Mouse (Mus musculus) left cerebral cortex, adult 8-10 months (tissue): ENCODE data around the gene Rnf145. TPM values are rescaled to one million over a fixed set of nuclear protein-coding genes. Genes with fewer than 3 reads are reported as not detected.

Experiments
- DNase-seq, 2 experiments: peaks; one replicate each; pipeline ENCODE4 v3.0.0; 2022; ENCODE audit warnings: low spot score in 2 of 2
- total RNA-seq, 4 experiments: library from RNA; stranded (reverse); gene quantifications; 2 replicates each; pipeline ENCODE4 v1.2.4; 2022

Gene Rnf145
- total RNA-seq, 4 experiments from 2014 or later: 88.8 to 104 (median 97.9) TPM

DNA sequence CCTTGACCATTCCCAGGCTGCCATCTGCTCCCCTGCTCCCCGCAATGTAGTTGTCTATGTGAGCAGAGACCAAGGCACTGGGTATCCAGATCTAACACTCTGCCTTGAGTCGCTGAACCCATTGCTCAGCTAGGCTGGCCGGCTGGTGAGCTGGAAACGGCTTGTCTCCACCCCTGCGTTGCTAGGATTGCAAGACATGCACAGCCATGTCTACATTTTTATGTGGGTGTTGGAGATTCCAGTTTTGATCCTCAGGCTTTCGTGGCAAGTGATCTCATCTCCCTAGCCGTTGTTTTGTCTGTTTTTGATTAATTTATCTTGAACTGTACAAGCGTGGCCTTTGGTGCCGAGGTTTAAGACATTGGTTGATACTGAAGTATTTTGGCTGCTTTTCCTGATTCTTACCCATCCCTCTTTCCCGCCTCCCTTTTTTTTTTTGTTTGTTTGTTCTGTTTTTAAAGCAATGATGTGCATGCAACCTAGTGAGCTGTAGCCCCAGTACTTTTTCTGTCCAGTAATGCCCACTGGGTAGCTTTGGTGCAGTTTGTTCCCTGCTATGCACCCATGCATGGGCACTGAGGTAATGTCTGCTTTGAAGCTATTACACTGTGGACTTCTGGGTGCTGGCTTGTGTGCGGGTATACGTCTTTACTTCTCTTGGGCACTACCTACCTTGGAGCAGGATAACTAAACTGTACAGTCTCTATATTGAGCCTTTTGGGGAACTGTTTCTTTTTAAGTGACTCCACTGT is 16.4 kb downstream of the Rnf145 start:
- DNase-seq: no peak

DNA sequence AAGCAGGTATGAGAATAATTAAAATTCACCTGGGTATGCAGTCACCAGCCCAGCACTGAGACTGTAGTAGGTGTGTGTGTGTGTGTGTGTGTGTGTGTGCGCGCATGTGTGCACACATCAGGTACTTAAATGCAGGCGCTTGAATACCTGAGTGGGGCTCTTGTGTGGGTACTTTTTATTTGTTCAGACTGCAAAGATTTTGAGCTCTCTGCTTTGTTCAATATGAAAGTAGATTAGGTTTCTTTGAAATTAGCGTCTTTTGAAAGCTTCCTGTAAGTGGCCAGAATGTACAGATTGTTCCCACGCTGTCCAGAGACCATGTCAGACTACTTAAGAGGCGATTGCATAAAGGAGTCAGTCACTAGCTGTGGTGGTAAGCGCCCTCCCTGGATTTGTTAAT is 18.6 kb downstream of the Rnf145 start:
- DNase-seq: no peak

DNA sequence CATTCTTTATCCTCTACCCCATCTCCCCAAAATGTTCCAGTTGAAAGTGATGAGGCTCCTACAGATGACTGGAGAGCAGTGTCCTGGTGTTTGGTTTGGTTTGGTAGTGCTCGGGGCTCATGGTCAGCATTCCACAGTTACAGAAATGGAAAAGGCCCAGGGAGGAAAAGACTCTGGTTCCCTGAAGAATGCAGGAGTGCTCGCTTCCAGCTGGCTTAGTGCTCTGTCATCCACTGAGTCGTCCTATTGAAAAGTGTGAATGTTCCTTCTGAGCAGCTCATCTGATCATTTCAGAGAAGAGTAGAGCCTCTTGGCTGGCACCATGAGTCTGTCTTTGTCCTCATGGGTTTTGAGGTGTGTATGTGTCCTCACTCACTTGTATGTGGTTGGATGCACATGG is 19.3 kb downstream of the Rnf145 start:
- no peak for DNase-seq

DNA sequence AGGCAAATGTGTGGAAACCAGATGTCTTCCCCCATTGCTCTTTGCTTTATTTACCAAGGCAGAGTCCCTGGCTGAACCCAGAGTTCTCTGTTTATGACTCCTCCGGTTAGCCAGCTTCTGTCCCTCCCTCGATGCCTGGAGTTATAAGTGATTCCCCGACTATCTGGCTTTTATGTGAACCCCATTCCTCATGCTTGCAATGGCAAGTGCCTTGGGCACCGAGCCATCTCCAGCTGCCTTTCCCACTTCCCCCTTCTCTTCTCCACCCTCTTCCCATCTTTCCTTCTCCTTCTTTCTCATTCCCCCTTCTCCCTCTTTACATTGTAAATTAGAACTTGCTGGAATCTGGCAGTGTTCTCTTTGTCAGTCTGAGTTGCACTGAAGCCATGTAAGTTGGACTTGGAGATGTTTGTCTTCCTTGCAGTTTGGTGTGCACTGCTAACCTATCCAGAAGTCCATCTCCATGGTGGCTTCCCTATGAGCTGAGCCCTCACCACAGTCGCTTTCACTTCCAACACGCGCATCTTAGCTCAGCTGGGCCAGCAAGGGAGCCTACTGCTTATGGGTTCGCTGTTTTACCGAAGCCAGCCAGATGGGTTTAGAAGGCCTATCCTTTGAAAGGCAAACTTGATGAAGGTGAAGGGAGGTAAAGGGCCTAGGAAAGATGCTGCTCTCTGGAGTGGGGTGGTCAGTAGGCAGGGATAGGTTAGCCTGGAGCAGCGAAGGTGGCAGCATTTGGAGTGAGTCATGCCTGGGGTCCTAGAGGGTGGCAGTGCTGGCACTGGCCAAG is 19.9 kb downstream of the Rnf145 start:
- no peak for DNase-seq

DNA sequence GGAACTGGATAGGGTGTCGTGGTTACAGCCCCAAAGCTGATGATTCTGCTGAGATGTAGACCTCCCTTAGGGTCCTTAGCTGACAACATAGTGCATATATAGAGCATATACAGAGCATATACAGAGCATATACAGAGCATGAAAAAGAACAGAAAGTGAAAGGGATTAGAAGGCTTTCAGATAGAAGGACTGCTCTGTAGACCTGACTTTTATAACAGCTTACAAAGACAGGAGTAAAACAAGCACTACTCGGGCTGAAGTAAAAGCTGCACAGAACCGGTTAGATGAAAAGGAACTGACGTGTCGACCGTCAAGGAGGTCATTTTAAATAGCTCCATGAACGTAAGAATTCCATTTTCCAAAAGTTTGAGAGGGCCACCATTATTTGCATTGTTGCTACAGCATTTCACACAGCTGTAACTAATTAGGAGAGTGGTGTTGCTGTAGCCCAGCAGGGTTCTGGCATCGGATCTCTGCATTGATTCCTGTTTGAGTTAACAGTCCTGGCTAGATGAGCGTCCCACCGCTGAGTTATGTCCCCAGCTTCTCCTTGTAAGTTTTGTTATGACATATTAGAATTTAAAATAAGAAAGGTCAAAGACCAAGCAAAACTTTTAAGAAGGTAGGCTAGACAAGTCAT is 20.6 kb downstream of the Rnf145 start:
- no peak for DNase-seq

DNA sequence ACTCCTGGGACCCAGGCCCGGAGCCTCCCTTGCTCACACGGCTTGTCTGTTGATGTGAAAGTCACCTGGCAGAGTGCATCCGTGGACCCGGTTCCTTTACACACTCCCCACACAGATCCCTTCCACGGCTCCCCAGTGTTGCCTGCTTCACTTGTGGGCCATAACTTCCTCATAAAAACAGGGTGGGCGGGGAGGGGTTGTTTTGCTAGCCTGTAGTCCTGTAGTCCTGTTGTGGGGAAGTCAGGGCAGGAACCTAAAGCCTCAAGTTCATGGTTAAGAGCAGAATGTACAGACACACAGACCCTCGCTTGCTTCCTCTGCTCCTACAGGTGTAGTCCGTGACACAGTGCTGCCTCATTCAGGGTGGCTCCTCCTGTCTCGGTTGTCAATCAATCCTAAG is 21.5 kb downstream of the Rnf145 start:
- no peak for DNase-seq

DNA sequence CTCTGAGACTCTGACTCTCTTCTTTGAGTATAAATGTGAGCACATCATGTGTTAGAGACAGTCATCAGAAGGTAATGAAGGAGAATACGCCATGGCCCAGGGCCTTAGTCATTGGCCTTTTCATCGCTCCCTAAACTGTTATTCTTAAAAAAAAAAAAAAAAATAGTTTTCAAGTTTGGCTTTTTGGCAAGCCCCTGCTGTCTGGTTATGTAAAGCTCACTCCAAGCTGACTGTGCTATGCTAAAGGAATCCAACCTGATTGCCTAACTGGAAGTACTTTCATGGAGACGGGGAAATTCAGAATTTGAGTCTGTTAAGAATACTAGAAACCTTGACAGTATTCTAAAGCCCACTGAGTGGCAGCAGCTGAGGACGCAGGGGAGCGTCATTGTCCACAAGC is 22.5 kb downstream of the Rnf145 start:
- no peak for DNase-seq

DNA sequence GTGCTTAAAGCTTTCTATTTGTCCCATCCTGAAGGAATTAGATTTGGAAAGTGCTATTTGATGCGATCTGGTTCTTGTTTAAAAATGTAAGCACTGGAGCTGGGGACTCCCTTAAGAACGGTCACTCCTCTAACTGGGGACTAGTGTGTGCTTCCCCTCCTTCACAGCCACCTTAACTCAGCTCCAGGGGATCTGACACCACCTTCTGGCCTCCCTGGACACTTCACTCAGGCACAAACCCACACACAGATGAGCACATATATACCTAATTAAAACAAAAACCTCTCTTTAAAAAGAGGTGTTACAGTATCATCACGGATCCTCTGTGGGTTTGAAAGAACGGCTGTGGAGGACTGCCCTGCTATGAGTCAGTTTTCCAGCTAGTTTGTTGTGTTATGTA is 23.0 kb downstream of the Rnf145 start:
- DNase-seq: no peak

DNA sequence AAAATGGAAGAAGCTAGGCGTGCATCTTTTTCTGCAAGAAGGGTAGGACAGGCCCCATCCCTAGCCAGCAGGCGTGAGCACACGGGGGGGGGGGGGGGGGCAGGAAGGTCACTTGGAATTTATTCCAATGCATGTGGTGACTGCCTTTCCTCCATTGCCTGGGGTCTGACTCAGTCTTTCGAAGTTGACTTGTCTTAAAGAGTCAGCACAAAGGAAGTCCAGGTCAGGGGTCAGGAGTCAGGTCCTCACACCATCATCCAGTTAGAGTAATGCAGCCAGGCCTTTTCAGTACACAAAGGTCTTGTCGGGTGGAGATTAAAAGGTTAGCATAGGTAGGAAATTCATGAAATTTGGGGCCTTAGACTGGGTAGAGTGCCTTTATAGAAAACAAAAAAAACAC is 24.8 kb downstream of the Rnf145 start:
- DNase-seq: no peak

DNA sequence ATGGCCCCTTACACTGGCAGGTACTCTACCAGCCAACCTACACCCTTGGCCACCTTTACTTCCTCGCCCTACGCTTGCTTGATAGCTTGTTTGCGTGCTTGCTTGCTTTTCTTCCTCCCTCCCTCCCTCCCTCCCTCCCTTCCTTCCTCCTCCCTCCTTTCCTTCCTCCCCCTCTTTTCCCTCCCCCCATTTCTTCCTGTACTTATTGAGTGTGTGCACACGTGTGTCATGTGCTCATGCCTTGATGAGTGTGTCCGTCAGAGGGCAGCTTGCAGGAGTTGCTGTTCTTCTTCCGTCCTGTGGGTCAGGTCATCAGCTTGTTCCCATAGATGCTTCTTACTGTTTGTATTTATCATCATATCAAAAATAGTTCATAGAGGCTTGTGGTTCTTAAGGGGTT is 25.2 kb downstream of the Rnf145 start:
- no peak for DNase-seq

DNA sequence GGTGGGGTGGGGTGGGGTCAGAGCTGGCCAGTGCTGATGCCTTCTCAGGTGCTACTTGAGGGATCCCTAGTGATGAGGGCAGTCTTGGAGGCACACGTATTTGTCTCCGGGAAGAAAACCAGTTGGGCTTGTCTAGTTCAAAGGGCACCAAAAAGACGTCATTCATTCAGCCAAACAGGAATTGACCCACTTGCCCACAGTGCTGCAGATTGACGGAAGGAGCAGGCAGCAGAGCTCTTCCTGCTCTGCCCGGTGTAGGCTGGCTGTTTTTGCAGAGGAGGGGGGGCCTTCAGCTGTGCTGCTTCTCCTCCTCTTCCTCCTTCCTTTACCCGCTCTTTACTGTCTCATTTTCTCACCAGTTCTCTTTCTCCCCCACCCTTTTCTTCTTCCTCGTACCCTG is 26.4 kb downstream of the Rnf145 start:
- no peak for DNase-seq

DNA sequence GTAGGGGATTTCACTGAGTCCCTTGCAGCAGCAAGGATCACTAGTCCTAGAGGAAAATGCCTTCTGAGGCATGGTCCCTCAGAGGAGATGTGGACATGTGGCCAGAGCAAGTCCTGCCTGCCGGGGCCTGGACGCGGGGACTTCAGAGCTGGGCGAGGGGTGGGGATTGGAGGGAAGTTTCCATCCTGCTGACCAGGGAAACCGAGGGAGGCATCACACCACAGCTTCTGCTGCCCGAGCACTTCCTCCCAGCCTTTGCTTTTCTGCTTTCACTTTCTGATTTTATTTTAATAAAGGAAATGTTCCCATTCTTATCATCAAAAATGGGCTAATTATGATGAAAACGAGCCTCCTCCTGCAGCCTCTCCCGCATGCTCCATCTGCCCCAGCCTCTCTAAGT is 27.5 kb downstream of the Rnf145 start:
- no peak for DNase-seq

DNA sequence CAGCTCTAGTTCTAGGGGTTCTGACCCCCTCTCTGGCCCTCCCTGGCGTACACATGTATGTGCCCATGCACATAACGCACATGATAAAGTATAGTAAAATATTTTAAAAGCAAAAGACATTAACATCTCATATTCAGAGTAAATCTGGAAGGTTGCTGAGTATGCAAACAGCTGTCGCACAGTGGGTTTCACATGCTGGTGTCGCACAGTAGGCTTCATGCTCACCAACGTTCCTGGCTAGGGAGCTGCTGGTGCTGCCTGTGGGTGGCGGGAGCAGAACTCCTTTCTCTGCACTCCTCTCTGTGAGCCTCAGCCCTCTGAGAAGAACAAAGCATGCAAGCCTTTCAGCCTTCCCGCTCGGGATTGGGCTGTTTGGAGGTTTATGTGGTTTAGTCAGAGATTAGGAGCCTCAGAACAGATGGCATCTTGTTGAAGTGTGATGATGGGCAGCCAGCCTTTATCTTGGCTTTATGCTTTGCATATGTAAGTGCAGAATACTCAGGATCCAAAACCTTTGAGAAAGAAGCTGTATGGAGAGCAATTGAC is 29.0 kb downstream of the Rnf145 start:
- peak in 1 of 2 experiments; percentile 50 for DNase-seq

DNA sequence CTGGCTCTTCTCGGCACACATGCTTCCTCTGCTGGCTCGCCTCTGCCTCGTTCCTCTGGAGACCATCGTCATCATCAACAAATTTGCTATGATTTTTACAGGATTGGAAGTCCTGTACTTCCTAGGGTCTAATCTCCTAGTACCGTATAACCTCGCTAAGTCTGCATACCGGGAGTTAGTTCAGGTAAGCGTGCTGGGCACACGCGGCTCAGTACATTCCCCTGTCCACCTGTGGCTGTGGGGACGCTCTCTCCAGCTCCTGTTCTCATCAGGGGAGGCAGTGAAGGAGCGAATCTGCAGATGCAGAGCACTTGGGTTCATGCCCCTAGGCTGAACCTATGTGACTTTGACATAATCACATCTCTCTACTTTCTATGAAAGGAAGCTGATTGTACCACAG is 30.1 kb downstream of the Rnf145 start:
- no peak for DNase-seq

DNA sequence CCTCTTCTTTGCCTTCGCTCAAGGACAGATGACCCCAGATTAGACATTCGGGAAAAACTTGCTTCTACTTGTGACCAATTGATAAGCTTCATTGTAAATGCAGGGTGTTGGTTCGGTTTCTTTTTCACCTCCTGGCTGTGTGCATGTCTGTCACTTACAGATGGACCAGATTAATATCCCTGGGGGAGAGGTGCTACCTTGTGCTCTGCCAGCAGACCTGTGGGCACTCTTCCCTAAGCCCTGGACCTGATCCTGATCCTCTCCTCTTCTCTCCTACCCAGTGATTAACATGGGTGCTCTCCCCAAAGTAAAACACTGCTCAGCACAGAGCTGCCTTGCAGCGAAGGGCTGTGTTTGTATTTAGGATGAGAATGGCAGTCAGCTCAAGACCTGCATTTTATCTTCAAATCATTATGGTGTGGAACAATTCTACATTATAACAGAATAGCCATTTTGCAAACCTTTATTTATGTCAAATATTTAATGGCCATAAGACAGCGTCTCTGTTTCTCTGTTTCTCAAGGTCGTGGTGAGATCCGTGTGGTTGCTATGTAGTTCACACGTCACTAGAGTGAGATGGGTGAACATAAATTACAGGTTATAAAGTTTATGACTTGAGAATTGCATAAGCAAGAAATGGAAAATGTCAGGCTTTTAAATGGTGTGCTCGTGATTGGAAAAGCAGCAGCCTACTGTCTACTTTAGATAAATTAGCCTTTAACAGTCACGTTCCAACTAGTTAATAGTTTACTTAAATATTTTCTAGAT is 30.9 kb downstream of the Rnf145 start:
- no peak for DNase-seq

DNA sequence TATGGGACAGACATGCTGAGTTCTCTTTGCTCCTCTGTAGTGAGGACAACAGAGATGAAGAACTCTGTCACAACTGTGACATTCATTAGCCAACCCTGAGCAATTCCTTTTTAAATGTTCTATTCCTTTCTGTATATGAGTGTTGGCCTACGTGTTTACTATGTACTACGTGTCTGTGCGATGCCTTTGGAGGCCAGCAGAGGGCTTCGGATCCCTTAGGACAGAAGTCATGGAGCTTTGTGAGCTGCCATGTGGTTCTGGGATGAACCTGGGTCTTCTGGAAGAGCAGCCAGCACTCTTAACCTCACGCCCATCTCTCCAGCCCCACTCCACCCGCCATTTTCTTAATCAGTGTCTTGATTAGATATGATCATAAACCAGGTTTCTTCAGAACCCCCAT is 32.2 kb downstream of the Rnf145 start:
- DNase-seq: no peak

DNA sequence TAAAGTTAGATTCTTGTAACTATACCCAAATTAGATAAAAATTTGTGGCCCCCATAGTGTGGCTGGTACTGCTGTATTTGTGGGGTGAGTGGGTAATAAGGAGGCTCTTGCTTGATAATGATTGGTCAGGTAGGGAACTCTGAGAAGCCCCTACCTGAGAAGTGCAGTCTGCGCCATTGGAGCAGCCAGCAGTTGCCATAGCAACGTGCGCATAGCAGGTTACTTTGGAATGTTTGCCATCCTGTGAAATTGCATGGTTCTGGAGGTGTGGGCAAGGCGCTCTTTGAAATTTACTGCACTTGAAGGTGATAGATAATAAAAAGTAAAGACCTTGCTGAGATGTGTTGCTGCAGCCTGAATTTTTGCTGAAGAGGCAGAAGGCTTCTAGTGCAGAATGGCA is 35.6 kb downstream of the Rnf145 start:
- no peak for DNase-seq

DNA sequence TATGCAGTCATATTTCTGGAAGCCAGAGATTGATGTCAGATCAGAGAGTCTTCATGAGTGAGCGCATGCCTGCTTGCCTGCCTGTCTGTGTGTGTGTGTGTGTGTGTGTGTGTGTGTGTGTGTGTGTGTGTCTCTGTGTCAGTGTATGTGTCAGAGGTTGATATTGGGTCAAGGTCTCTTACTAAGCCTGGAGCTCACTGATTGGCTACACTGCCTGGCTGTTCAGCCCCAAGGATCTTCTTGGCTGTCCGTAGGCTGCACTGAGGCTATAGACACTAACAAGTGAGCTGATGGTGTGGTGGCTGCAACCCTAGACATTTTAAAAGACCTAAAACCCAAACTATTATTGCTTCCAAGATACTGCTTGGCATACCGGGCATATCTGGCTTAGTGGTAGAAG is 39.8 kb downstream of the Rnf145 start:
- no peak for DNase-seq

DNA sequence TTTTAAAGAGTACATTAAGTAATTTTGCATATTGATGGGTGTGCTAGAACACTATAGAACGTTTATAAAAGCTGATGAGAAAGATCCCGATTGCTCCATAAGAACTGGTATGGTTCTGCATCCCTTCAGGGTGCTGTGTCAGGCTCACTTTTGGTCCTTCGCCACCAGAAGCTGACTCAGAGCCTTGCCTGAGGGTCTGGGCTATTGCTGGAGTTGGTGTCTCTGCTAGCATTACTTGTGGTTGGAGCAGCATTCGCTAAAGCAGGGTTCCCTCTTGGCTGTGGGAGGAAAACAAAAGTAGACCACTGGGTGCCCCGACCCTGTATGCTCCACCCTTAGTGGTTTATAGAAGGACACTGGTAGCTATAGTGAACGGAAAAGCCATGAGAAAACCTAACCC is 40.7 kb downstream of the Rnf145 start:
- no peak for DNase-seq

DNA sequence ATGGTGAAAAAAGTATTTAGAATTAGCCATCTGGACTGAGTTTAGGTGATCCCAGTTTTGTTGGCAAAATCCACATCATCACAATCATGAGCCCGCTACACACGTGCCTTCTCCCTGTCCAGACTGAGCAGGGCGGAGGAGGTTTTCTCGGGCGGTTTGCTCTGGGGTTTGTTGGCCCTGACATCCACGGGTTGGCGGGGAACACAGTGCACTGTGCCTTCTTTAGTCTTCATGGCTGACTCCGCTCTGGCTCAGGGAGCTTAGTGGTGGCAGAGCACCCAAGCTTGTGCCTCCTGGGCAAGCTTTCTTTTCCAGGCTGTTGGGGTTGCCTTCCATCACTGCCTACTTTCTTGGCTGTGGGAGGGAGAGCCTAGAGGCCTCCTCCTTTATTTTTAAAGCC is 41.6 kb downstream of the Rnf145 start:
- DNase-seq: no peak

DNA sequence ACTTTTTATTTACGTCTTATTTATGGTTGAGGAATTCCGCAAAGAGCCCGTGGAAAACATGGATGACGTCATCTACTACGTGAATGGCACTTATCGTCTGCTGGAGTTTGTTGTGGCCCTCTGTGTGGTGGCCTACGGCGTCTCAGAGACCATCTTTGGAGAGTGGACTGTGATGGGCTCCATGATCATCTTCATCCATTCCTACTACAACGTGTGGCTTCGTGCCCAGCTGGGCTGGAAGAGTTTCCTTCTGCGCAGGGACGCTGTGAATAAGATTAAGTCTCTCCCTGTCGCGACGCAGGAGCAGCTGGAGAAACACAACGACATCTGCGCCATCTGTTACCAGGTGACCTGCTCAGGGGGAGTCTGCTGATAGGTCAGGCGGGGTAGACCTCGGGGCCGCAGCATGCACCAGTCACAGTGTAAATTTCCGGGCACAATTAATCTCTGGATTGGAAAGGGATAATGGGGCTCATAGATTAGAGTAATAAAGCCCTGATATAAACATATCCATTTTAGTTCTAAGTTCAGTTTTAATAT is 42.8 kb downstream of the Rnf145 start:
- no peak for DNase-seq
